Mouse (Mus musculus): ENCODE results near the gene Tbx6. TPM values are rescaled to one million over a fixed set of nuclear protein-coding genes. Genes with fewer than 3 reads are reported as not detected.
A peak's percentile ranks its signal among the peaks of the same experiment; 100 is the strongest.

Gene Tbx6
- polyA plus RNA-seq (2015; fragmentation: Nextera tagmentation; extraction: Ambion mirVana), result 0.17 TPM in 2 replicates

DNA sequence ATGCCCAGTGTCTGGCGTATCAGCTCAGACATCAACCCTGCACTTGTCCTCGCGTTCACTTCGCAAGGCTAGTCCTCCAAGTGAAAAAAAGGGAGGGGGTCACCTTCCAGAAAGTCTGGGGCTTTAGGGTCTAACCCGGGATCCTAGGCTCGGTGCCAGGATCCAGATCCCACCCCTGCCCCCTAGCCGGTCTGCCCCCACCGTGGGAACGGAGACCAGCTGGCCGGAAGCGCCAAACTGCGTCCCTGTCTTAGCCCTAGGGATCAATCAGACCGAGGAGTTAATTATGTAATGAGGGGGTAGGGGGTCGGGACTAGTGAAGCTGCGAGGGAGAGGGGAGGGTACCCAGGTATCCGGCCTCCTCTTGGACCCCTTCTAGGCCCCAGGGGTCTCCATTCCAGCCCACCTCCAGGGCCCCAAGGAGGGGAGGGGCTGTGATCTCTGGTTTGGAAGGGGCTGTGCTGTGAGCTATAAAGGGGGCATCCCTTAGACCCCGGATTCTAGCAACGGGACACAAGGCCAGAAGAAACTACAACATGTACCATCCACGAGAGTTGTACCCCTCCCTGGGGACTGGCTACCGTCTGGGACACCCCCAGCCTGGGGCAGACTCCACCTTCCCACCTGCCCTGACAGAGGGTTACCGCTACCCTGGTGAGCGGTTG is at the start of gene Tbx6:
Tbx6 (plus strand) TSS at position 513 of the 665 bp plus-strand sequence.
- Histone ChIP-seq H3K9me3 (ENCODE audit: control insufficient read depth) (no peaks in the 10 kb centered on the region), H3K9ac (ENCODE audit: low read depth, low read length) (peak within 1 kb of the TSS; percentile 37; the same call in 1 of the 2 replicates), H3K27ac (ENCODE audit: low read depth, low read length) (no peak within 1 kb of the TSS), H3K36me3 (ENCODE audit: control insufficient read depth, insufficient read depth) (peaks cover 12% of the 10 kb centered on the region), H3K4me2 (replicated peaks; ENCODE audit: low read depth) (peak within 1 kb of the TSS; percentile 77), H3K4me3 (ENCODE audit: low read depth, low read length) (peak within 1 kb of the TSS; percentile 36), H3K4me1 (replicated peaks; ENCODE audit: control insufficient read depth, insufficient read depth, low read length) (no peaks in the 10 kb centered on the region; the same call in 1 of the 2 replicates), H3K27me3 (replicated peaks; ENCODE audit: control insufficient read depth, insufficient read depth, low read length) (no peaks in the 10 kb centered on the region)
- ATAC-seq, result 0 out of 2 replicates have a peak, but pooled peaks have one; percentile 0
- 7% methylated on average over 22 of the region's 22 CpGs for WGBS
- no peak for TF ChIP-seq CTCF (IDR thresholded peaks at IDR 0.05; ENCODE audit: low read depth)

- WGBS, result 75% methylated on average over 8 of the region's 8 CpGs
- no peak for TF ChIP-seq CTCF (IDR thresholded peaks at IDR 0.05; ENCODE audit: low read depth)
Observed at GRCm38 (mm10) chr7:126736122-126736521, 45.2 kb upstream of the Tbx6 start.

DNA sequence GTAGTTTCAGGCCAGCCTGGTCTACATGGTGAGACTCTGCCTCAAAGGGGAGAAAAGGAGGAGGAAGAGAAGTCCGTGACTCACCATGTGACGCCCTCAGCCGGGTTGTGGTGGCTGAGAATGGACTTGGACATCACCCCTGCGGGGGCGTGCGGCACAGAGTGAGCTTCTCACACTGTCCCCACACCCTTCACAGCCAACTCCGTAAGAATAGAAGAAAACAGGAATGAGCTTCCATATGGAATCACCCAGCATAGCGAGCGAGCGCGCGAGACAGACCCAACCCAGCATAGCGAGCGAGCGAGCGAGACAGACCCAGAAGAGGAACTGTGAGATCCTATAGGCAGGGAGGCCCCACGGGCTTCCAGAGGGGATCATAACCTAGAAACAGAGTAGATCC is 41.7 kb upstream of the Tbx6 start:
- Histone ChIP-seq H3K9ac (ENCODE audit: low read depth, low read length) (no peak overlapping the region), H3K36me3 (ENCODE audit: control insufficient read depth, insufficient read depth) (no peaks in the 10 kb centered on the region), H3K4me2 (replicated peaks; ENCODE audit: low read depth) (no peak overlapping the region), H3K27me3 (replicated peaks; ENCODE audit: control insufficient read depth, insufficient read depth, low read length) (no peaks in the 10 kb centered on the region), H3K27ac (ENCODE audit: low read depth, low read length) (no peak overlapping the region), H3K4me3 (ENCODE audit: low read depth, low read length) (no peak overlapping the region), H3K9me3 (ENCODE audit: control insufficient read depth) (no peaks in the 10 kb centered on the region), H3K4me1 (replicated peaks; ENCODE audit: control insufficient read depth, insufficient read depth, low read length) (no peaks in the 10 kb centered on the region)
- no peak for TF ChIP-seq CTCF (IDR thresholded peaks at IDR 0.05; ENCODE audit: low read depth)
- 80% methylated on average over 17 of the region's 17 CpGs for WGBS
- ATAC-seq, result no peak

More at GRCm38 (mm10) chr7:126736122-126736521, 45.2 kb upstream of the Tbx6 start:
- H3K4me2 ChIP-seq (replicated peaks; ENCODE audit: low read depth), result no peak overlapping the region
- H3K27me3 ChIP-seq (replicated peaks; ENCODE audit: control insufficient read depth, insufficient read depth, low read length), result no peaks in the 10 kb centered on the region
- no peaks in the 10 kb centered on the region for H3K4me1 ChIP-seq (replicated peaks; ENCODE audit: control insufficient read depth, insufficient read depth, low read length)
- H3K4me3 ChIP-seq (ENCODE audit: low read depth, low read length), result no peak overlapping the region
- no peak for ATAC-seq
- no peak overlapping the region for H3K27ac ChIP-seq (ENCODE audit: low read depth, low read length)
- H3K9ac ChIP-seq (ENCODE audit: low read depth, low read length), result no peak overlapping the region
- no peaks in the 10 kb centered on the region for H3K9me3 ChIP-seq (ENCODE audit: control insufficient read depth)
- no peaks in the 10 kb centered on the region for H3K36me3 ChIP-seq (ENCODE audit: control insufficient read depth, insufficient read depth)

GRCm38 (mm10) chr7:126740132-126740735 is 41.0 kb upstream of the Tbx6 start:
- Histone ChIP-seq H3K9me3 (ENCODE audit: control insufficient read depth) (no peaks in the 10 kb centered on the region), H3K27ac (ENCODE audit: low read depth, low read length) (no peak overlapping the region), H3K9ac (ENCODE audit: low read depth, low read length) (no peak overlapping the region), H3K36me3 (ENCODE audit: control insufficient read depth, insufficient read depth) (no peaks in the 10 kb centered on the region), H3K4me2 (replicated peaks; ENCODE audit: low read depth) (no peak overlapping the region), H3K4me1 (replicated peaks; ENCODE audit: control insufficient read depth, insufficient read depth, low read length) (no peaks in the 10 kb centered on the region), H3K27me3 (replicated peaks; ENCODE audit: control insufficient read depth, insufficient read depth, low read length) (no peaks in the 10 kb centered on the region), H3K4me3 (ENCODE audit: low read depth, low read length) (no peak overlapping the region)
- no peak for TF ChIP-seq CTCF (IDR thresholded peaks at IDR 0.05; ENCODE audit: low read depth)
- ATAC-seq, result no peak
- 80% methylated on average over 13 of the region's 13 CpGs for WGBS

- H3K27ac ChIP-seq (ENCODE audit: low read depth, low read length), result no peak overlapping the region
- ATAC-seq, result no peak
- H3K36me3 ChIP-seq (ENCODE audit: control insufficient read depth, insufficient read depth), result no peaks in the 10 kb centered on the region
- no peaks in the 10 kb centered on the region for H3K4me1 ChIP-seq (replicated peaks; ENCODE audit: control insufficient read depth, insufficient read depth, low read length)
- H3K4me2 ChIP-seq (replicated peaks; ENCODE audit: low read depth), result no peak overlapping the region
- no peak overlapping the region for H3K4me3 ChIP-seq (ENCODE audit: low read depth, low read length)
- H3K9me3 ChIP-seq (ENCODE audit: control insufficient read depth), result no peaks in the 10 kb centered on the region
- no peak overlapping the region for H3K9ac ChIP-seq (ENCODE audit: low read depth, low read length)
- WGBS, result 83% methylated on average over 5 of the region's 5 CpGs
- no peak for TF ChIP-seq CTCF (IDR thresholded peaks at IDR 0.05; ENCODE audit: low read depth)
- no peaks in the 10 kb centered on the region for H3K27me3 ChIP-seq (replicated peaks; ENCODE audit: control insufficient read depth, insufficient read depth, low read length)
Observed at GRCm38 (mm10) chr7:126740977-126741376, 40.3 kb upstream of the Tbx6 start.

DNA sequence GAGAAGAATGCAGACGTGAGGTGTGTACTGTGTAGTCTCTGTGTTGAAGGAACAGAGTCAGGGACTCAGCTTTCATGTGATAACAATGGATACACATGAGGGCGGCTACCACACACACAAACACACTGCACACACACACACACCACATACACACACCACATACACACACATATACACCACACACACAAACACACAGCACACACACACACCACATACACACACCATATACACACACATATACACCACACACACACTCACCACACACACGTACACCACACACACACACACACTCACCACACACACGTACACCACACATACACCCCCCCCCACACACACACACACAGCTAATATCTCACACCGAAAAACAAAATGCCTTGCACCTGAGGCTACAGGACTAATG is 39.8 kb upstream of the Tbx6 start:
- Histone ChIP-seq H3K4me2 (replicated peaks; ENCODE audit: low read depth) (no peak overlapping the region), H3K36me3 (ENCODE audit: control insufficient read depth, insufficient read depth) (no peaks in the 10 kb centered on the region), H3K4me1 (replicated peaks; ENCODE audit: control insufficient read depth, insufficient read depth, low read length) (no peaks in the 10 kb centered on the region), H3K9me3 (ENCODE audit: control insufficient read depth) (no peaks in the 10 kb centered on the region), H3K27ac (ENCODE audit: low read depth, low read length) (no peak overlapping the region), H3K27me3 (replicated peaks; ENCODE audit: control insufficient read depth, insufficient read depth, low read length) (no peaks in the 10 kb centered on the region), H3K4me3 (ENCODE audit: low read depth, low read length) (no peak overlapping the region), H3K9ac (ENCODE audit: low read depth, low read length) (no peak overlapping the region)
- TF ChIP-seq CTCF (IDR thresholded peaks at IDR 0.05; ENCODE audit: low read depth), result no peak
- 87% methylated on average over 5 of the region's 5 CpGs for WGBS
- no peak for ATAC-seq
